Mouse (Mus musculus): ENCODE measurements around the gene Stk33.

DNA sequence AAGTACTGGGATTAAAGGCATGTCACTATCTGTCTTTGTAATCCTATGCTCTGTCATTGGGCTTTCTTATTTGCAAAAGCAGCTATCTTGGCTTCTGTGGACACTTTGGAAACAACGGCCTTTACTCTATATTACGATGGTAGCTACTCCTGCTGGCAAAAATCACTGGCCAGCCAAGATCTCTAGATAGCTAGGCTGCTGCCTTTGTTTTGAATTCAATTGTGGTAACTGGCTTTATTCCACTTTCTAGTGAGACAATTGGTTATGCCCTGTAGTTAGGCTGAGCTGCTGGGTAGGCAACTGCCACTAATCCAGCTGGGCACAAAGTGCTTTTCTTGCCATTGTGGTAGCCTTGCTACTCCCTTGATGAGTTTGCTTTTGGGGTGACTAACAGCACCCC is 129.4 kb downstream of the Stk33 start:
- no peak for TF ChIP-seq CTCF (IDR thresholded peaks at IDR 0.05; ENCODE audit: low read depth, low read length)
- TF ChIP-seq GATA1 (IDR thresholded peaks at IDR 0.05; ENCODE audit: borderline replicate concordance, low read length), result no peak
